Mouse (Mus musculus) layer of hippocampus, adult 2 months (tissue): ENCODE results near the gene Nrsn1. TPM values are rescaled to one million over a fixed set of nuclear protein-coding genes. Genes with fewer than 3 reads are reported as not detected.

Experiments used
- DNase-seq, 2 experiments: peaks; one replicate each; pipeline ENCODE4 v3.0.0; 2022; ENCODE audit warnings: low spot score in 2 of 2
- H3K27ac ChIP-seq: fragments of 200-600 bp; 2 replicates; pipeline ENCODE4 v1.8.1; 2022
- H3K4me3 ChIP-seq: fragments of 200-600 bp; 2 replicates; pipeline ENCODE4 v1.8.1; 2022; ENCODE audit warnings: mild to moderate bottlenecking
- CTCF ChIP-seq: fragments of 200-600 bp; conservative IDR thresholded peaks from 2 replicates; pipeline ENCODE4 v1.8.1; 2022; ENCODE audit warnings: antibody characterized with exemption, mild to moderate bottlenecking, moderate library complexity
- total RNA-seq, 2 experiments: library from RNA; stranded (reverse); gene quantifications; 2 replicates each; pipeline ENCODE4 v1.2.3; 2021

Nrsn1 gene
- total RNA-seq, 2 experiments from 2014 or later: 307 to 313 TPM

DNA sequence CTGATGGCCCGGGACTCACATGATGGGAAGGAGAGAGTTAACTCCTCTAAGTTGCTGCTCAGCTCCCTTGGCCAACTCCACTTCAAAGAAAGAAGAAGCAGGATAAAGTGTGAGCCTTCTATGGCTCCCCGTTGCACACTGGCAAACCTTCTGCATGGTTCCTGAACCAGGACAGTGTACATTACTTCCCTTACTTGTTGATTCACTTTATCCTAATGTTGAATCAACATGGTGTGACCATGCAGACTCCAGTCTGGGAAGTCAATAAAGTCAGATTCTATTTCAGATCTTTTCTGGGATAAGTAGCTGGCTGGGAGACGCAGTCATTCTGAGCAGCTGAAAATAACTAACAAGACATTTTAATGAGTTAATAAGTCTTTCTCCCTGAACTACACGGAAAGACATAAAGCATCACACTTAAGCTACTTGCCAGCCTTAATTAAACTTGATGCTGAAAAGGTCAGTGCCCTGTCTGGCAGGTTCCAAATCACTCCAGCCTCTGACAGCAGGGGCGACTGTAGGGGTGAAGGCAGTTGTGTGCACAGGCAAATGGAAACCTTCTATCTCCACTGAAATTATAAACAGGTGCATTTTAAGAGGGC is 50.0 kb downstream of the Nrsn1 start:
- H3K4me3 ChIP-seq: no peak overlapping the region
- no peak overlapping the region for H3K27ac ChIP-seq
- no peak for DNase-seq
- TF ChIP-seq CTCF: no peak

DNA sequence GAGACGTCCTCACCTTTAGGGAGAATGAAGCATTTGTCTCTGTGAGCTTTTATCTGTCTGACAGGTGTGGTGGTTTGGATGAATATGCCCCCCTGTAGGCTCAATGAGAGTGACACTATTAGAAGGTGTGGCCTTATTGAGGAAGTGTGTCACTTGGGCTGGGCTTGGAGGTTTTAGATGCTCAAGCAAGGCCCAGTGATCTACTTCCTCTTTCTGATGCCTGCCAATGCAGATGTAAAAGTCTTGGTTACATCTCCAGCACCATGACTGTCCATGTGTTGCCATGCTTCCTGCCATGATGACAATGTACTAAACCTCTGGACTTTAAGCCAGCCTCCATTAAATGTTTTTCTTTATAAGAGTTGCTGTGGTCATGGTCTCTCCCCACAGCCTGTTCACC is 51.9 kb downstream of the Nrsn1 start:
- DNase-seq: no peak
- TF ChIP-seq CTCF: no peak
- Histone ChIP-seq H3K4me3 (no peak overlapping the region), H3K27ac (no peak overlapping the region)

DNA sequence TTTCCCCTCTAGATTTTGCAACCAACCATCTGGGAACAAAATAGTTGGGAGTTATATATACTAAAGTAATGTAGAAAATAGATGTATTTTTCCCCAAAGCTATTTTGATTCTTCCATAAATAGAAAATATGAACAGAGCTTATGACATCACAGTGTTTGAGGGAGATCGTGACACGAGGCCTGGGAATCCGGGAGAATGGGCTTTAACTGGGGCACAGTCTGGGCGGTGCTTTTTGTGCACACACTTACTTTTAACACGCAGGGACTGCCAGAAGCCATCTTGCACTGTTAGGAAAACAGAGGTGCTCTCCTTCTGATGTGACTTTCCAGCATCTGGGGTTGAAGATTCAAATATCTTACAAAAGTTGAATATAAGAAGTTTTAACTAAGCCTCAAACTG is 63.4 kb downstream of the Nrsn1 start:
- Histone ChIP-seq H3K27ac (no peak overlapping the region), H3K4me3 (no peak overlapping the region)
- no peak for TF ChIP-seq CTCF
- no peak for DNase-seq

Other genes starting within 250 kb of the Nrsn1 start
- 10 to 100 TPM; 11.6 to 17.8 TPM for gene Dcdc2a, start 214.5 kb downstream of the Nrsn1 start, total RNA-seq